Mouse (Mus musculus) thymus, adult 2 months (tissue): ENCODE measurements around the gene Srp9. TPM values are rescaled to one million over a fixed set of nuclear protein-coding genes. Genes with fewer than 3 reads are reported as not detected.

Experiments
- DNase-seq: peaks from one replicate; pipeline ENCODE4 v3.0.0; 2021
- H3K27ac ChIP-seq: fragments of 200-500 bp; 2 replicates; pipeline ENCODE4 v1.5.1; 2012; ENCODE audit warnings: low read length, control low read depth; ENCODE audit not compliant: control insufficient read depth, insufficient read depth
- H3K27me3 ChIP-seq: fragments of 200-500 bp; 2 replicates; pipeline ENCODE4 v1.6.1; 2012; ENCODE audit warnings: mild to moderate bottlenecking, low read length, moderate library complexity, mixed read lengths; ENCODE audit not compliant: control insufficient read depth, insufficient read depth
- H3K36me3 ChIP-seq: fragments of 200-500 bp; 2 replicates; pipeline ENCODE4 v1.6.1; 2012; ENCODE audit warnings: mild to moderate bottlenecking, low read length, moderate library complexity; ENCODE audit not compliant: control insufficient read depth, insufficient read depth
- H3K4me1 ChIP-seq: fragments of 200-500 bp; replicated peaks from 2 replicates; pipeline ENCODE4 v1.6.1; 2012; ENCODE audit warnings: low read length; ENCODE audit not compliant: control insufficient read depth, insufficient read depth
- H3K4me3 ChIP-seq: fragments of 200-500 bp; 2 replicates; pipeline ENCODE4 v1.5.1; 2012; ENCODE audit warnings: mild to moderate bottlenecking, low read length, control low read depth, moderate library complexity; ENCODE audit not compliant: control insufficient read depth, insufficient read depth
- CTCF ChIP-seq: fragments of 200-500 bp; IDR thresholded peaks from 2 replicates; pipeline ENCODE4 v1.5.1; 2012; ENCODE audit warnings: mild to moderate bottlenecking, control low read depth, low read length, moderate library complexity, borderline replicate concordance; ENCODE audit not compliant: control insufficient read depth, poor library complexity, insufficient read depth; ENCODE audit errors: extremely low read depth
- POLR2A ChIP-seq: fragments of 200-500 bp; IDR thresholded peaks from 2 replicates; pipeline ENCODE4 v1.6.1; 2012; ENCODE audit warnings: mild to moderate bottlenecking, low read length, control low read depth, moderate library complexity; ENCODE audit not compliant: control insufficient read depth, poor library complexity, insufficient read depth; ENCODE audit errors: extremely low read depth
- WGBS: fragments of 180-500 bp; shearing (Covaris S2); methylation state at CpG from one replicate; pipeline ENCODE4 v1.1.7; 2018; 5-methylcytosine and 5-hydroxymethylcytosine counted together
- polyA plus RNA-seq: library from polyadenylated mRNA; depleted of rRNA; stranded (reverse); fragments of >200 nt; gene quantifications from 2 replicates; pipeline ENCODE4 v1.2.3, GENCODE M21; 2012

Gene Srp9
- polyA plus RNA-seq, 1 experiment, result 53.6 TPM

GRCm38 (mm10) chr1:182093407-182093806, 31.1 kb upstream of the Srp9 start:
- 98% methylated on average over 5 of the region's 5 CpGs for WGBS
- Histone ChIP-seq H3K36me3 (no peaks in the 10 kb centered on the region), H3K4me3 (no peak overlapping the region), H3K4me1 (peaks cover 4% of the 10 kb centered on the region; the same call in 1 of the 2 replicates), H3K27ac (no peak overlapping the region), H3K27me3 (no peaks in the 10 kb centered on the region)
- no peak for DNase-seq
- no peak for TF ChIP-seq POLR2A
- no peak for TF ChIP-seq CTCF

- no peak overlapping the region for H3K27ac ChIP-seq
- H3K36me3 ChIP-seq, result no peaks in the 10 kb centered on the region
- peaks cover 4% of the 10 kb centered on the region; the same call in 1 of the 2 replicates for H3K4me1 ChIP-seq
- TF ChIP-seq POLR2A, result no peak
- TF ChIP-seq CTCF, result no peak
- 71% methylated on average over 15 of the region's 15 CpGs for WGBS
- H3K4me3 ChIP-seq, result no peak overlapping the region
- no peak for DNase-seq
- H3K27me3 ChIP-seq, result no peaks in the 10 kb centered on the region
These were observed 29.9 kb upstream of the Srp9 start for GRCm38 (mm10) chr1:182094473-182095136.

DNA sequence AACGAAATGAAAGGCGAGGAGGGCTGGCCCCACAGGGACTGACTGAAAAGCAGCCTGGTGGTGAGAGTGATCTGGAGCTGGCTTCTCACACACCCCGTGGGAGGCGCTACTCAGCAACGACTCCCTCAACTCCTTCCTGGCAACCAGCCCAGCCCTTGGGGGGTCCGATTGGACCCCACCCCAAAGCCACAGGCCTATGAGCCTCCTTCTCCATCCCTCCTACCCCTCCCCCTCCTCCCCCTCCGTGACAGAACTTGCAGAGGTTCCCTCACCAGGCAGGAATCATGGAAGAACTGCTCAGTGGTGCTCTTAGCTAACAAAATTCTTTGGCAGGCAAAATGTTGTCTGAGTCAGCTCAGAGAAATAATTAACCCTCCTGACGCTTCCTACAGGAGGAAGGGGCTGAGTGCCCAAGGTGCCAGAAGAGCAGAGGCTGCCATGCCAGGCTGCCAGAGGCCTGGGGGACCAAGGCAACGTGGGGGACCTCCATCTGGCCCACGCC, 29.2 kb upstream of the Srp9 start:
- 60% methylated on average over 10 of the region's 10 CpGs for WGBS
- TF ChIP-seq POLR2A, result no peak
- no peak for TF ChIP-seq CTCF
- no peak for DNase-seq
- no peak overlapping the region for H3K4me3 ChIP-seq
- H3K36me3 ChIP-seq, result no peaks in the 10 kb centered on the region
- H3K27ac ChIP-seq, result no peak overlapping the region
- H3K27me3 ChIP-seq, result no peaks in the 10 kb centered on the region
- peaks cover 4% of the 10 kb centered on the region; the same call in 1 of the 2 replicates for H3K4me1 ChIP-seq

GRCm38 (mm10) chr1:182096707-182097106, 27.8 kb upstream of the Srp9 start:
- no peak overlapping the region for H3K4me3 ChIP-seq
- WGBS, result 39% methylated on average over 5 of the region's 5 CpGs
- no peaks in the 10 kb centered on the region for H3K36me3 ChIP-seq
- TF ChIP-seq CTCF, result no peak
- TF ChIP-seq POLR2A, result no peak
- H3K27me3 ChIP-seq, result no peaks in the 10 kb centered on the region
- DNase-seq, result no peak
- H3K4me1 ChIP-seq, result peaks cover 4% of the 10 kb centered on the region; the same call in 1 of the 2 replicates
- H3K27ac ChIP-seq, result no peak overlapping the region

- 92% methylated on average over 5 of the region's 5 CpGs for WGBS
These were observed 25.5 kb upstream of the Srp9 start for GRCm38 (mm10) chr1:182099062-182099461.

GRCm38 (mm10) chr1:182100403-182100802, 24.1 kb upstream of the Srp9 start:
- Histone ChIP-seq H3K27ac (no peak overlapping the region), H3K36me3 (no peaks in the 10 kb centered on the region), H3K27me3 (no peaks in the 10 kb centered on the region), H3K4me1 (peaks cover 7% of the 10 kb centered on the region; the same call in 1 of the 2 replicates), H3K4me3 (no peak overlapping the region)
- DNase-seq, result no peak
- whole genome bisulfite sequencing, result 84% methylated on average over 3 of the region's 3 CpGs
- TF ChIP-seq CTCF (no peak), POLR2A (no peak)

More at GRCm38 (mm10) chr1:182099062-182099461, 25.5 kb upstream of the Srp9 start:
- Histone ChIP-seq H3K4me3 (no peak overlapping the region), H3K27ac (no peak overlapping the region), H3K36me3 (no peaks in the 10 kb centered on the region), H3K4me1 (peaks cover 7% of the 10 kb centered on the region; the same call in 1 of the 2 replicates), H3K27me3 (no peaks in the 10 kb centered on the region)
- no peak for TF ChIP-seq POLR2A
- no peak for TF ChIP-seq CTCF
- DNase-seq, result no peak
